Mouse (Mus musculus): ENCODE measurements around the gene Ypel4.
"Not testable (repeated sequence)": the region's sequence is repeated elsewhere in the genome, so short reads cannot be mapped to it uniquely, and the experiment has no call there.

The Ypel4 gene

DNA sequence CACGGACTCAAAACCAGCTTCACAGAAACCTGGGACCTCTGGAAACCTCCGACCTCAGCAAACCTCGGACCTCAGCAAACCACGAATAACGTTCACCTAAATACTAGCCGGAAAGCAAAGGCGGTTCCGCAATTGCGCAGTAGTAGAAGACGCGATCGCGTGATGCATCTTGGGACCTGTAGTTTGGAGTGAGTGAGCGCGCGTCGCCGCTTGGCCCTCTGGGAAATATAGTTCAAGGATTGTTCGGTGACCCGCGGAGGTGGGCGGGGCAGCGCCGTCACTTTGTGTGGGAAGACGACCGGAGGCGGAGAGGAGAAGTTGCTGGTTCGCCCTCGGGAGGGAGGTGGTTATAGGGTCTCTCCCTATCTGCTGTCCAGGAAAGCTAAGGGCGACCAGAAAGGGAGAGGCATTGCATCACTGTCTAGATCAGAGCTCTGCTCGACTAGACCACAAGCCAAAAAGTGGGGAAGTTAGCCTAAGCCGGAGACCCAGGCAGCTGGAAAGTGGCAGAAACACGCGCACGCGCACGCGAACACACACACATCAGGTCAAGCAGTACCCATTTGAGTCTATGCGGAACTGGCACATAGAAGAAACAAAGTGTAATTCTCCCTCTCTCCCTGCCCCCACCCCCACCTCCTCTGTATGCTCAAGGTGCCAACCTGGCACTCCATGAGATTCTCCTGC, 6.5 kb upstream of the Ypel4 start, which contains the start of gene Clp1:
Gene Clp1, minus strand, starts transcription at position 179 of the 687 bp plus-strand sequence.
- peak; percentile 97 to 98 for DNase-seq (ENCODE audit: inconsistent age in 2 of 2, low spot score in 1 of 2)

DNA sequence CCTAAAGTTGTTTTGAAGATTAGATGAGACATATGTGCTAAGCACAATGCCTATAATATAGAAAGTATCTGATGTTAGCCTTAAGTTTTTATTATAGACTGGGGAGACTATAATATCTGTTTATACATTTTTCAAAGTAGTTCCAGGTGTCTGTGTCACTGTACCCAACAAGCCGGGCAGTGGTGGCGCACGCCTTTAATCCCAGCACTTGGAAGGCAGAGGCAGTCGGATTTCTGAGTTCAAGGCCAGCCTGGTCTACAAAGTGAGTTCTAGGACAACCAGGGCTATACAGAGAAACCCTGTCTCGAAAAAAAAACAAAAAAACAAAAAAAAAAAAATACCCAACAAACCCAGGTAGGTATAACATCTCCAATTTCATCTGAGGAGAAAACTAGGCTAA, 5.7 kb upstream of the Ypel4 start:
- DNase-seq (ENCODE audit: inconsistent age in 2 of 2, low spot score in 1 of 2) = not testable (repeated sequence)

- DNase-seq (ENCODE audit: inconsistent age in 2 of 2, low spot score in 1 of 2) = no peak
Measured at GRCm38 (mm10) chr2:84731206-84731605, 2.7 kb upstream of the Ypel4 start.

GRCm38 (mm10) chr2:84732394-84732793, 1.5 kb upstream of the Ypel4 start:
- no peak for DNase-seq (ENCODE audit: inconsistent age in 2 of 2, low spot score in 1 of 2)

GRCm38 (mm10) chr2:84734351-84734864, 550 bp downstream of the Ypel4 start:
- DNase-seq (ENCODE audit: inconsistent age in 2 of 2, low spot score in 1 of 2) = peak in 1 of 2 experiments; percentile 57

GRCm38 (mm10) chr2:84734919-84735318, 1.1 kb downstream of the Ypel4 start:
- no peak for DNase-seq (ENCODE audit: inconsistent age in 2 of 2, low spot score in 1 of 2)

GRCm38 (mm10) chr2:84735346-84735920, 1.6 kb downstream of the Ypel4 start:
- no peak for DNase-seq (ENCODE audit: inconsistent age in 2 of 2, low spot score in 1 of 2)

DNA sequence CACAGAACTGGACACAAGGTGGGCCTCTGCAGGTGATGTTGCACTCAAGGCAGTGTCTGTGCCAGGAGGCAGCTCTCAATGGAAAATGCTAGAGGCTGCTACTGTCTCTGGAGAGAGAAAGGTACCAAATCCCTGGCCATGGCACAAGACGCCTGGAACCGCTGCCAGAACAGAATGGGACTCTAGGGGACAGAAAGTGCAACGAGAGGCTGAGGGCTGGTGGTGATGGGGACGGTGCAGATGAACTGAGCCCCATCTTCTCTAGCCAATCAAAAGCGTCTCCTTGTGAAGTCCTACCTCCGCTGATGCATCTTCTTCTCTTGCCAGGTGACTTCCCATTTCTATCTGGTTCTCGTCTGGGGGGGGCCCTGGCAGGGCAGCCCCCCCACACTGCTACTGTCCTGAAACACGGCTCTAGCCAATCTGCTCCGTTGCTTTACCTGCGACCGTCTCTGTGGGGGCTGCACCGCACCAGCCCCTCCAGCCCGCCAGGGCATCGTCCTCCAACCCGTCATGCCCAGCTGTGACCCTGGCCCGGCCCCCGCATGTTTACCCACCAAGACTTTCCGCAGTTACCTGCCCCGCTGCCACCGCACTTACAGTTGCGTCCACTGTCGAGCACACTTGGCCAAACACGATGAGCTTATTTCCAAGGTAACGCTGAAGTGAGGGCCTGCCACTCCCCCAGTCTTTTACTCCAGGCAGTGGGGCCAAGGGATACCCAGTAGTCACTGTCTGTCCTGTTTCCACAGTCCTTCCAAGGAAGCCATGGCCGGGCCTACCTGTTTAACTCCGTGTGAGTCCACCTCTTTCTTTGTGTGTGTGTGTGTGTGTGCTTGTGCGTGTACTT, 2.7 kb downstream of the Ypel4 start:
- peak in 1 of 2 experiments; percentile 42 for DNase-seq (ENCODE audit: inconsistent age in 2 of 2, low spot score in 1 of 2)

DNA sequence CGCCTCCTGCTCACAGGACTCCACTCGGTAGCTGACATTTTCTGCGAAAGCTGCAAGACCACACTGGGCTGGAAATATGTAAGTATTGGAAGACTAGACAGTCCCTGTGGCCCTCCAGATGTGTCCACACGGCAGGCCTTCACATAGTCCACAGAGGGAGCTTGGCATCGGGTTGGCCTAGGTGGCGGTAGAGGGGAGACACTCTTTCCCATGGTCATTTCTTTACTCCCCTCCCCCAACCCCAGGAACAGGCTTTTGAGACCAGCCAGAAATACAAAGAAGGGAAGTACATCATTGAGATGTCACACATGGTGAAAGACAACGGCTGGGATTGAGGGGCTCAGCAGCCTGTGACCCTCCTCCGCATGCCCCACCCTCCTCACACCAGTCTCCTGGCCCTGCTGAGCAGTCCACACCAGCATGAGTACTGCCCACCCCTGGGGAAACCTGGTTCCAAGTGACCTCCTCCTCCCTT, 3.6 kb downstream of the Ypel4 start:
- no peak for DNase-seq (ENCODE audit: inconsistent age in 2 of 2, low spot score in 1 of 2)

DNA sequence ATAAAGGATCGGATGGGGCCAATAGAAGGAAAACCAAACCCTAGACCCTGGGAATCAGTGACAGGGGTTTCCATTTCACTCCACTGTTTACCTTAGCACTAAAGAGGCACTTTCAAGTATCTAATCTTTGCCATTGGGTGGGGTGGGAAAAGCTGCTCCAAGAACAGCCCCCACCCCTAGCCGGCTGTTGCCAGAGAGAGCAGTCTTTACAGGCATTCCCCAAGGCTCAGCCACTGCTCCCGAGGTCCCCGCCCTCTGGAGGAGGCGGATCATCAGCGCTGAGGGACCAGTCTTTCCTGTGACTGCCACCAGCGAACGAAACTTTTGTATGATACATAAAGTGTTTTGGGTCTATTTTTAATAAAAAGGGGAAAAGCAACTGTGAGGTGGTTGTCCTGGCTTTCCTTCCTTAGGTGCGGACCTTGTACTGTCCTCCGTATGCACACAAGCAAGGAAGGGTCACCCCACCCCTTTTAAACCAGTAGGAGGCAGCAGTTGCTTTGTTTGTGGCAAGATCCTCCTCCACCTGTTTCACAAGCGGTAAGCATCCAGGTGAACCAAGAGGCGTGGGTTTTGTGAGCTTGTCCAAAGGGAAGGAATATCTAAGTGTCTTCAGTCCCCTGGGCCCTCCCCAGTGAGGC, 4.5 kb downstream of the Ypel4 start:
- peak in 1 of 2 experiments; percentile 78 for DNase-seq (ENCODE audit: inconsistent age in 2 of 2, low spot score in 1 of 2)

DNA sequence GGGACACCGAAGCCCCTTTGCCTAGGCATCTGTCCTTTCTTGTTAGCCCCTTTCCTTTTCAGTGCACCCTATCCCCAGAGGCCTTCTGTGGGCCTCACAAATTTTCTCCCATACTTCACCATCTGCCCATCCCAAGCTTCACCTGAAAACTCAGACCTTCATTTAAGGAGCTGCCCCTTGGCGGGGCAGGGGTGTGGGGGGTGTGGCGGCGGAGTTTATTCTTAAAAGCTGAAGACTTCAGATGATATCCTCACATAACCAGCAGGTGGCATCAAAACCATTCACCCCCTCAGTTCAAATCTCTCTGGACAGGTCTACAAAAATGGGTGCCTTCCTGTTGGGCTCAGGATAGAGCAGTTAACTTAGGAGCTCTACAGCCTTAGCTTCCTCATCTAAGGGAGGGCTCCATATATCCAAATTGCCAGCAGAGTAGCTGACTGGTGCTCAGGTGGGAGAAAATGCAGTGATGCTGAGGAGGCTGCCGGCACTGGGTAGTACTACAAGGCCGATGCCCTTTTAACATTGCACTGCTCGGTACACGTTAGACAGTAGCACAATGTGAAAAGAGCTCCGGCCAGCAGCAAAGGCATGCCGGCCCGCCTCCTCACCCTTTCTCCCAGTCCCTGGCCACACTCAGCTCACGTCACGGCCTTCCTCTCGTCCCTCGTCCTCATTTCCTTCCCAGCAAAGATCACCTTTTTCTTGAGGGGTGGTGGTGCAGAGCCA, 6.9 kb downstream of the Ypel4 start:
- DNase-seq (ENCODE audit: inconsistent age in 2 of 2, low spot score in 1 of 2) = peak in 1 of 2 experiments; percentile 75

DNA sequence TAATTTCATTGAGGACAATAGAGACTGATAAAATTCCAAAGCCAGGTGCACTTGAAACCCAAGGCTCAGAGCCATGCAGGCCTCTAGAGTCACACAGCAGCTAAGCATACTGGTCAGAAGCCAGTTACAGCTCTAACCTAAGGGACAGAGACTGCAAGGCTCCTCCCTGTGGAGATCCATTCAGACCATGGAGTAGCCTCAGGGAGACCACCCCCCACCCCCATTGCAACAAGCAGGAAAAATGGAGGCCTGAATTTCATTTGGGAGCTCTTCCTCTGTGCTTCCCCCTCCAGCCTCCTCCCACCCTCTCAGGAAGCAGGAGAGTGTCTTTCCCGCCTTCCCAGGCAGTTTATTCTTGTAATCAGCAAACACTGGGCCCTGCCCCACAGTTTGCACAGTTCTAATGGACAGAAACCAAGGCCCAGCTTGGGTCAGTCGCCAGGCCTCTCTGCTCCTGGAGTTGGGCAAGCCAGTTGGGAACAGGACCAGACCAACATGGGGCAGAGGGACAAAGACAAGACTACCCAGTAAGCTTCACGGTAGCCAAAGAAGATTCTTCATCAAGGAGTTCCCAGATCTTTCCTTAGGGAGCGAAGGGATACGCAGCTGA, 8.1 kb downstream of the Ypel4 start:
- no peak for DNase-seq (ENCODE audit: inconsistent age in 2 of 2, low spot score in 1 of 2)

DNA sequence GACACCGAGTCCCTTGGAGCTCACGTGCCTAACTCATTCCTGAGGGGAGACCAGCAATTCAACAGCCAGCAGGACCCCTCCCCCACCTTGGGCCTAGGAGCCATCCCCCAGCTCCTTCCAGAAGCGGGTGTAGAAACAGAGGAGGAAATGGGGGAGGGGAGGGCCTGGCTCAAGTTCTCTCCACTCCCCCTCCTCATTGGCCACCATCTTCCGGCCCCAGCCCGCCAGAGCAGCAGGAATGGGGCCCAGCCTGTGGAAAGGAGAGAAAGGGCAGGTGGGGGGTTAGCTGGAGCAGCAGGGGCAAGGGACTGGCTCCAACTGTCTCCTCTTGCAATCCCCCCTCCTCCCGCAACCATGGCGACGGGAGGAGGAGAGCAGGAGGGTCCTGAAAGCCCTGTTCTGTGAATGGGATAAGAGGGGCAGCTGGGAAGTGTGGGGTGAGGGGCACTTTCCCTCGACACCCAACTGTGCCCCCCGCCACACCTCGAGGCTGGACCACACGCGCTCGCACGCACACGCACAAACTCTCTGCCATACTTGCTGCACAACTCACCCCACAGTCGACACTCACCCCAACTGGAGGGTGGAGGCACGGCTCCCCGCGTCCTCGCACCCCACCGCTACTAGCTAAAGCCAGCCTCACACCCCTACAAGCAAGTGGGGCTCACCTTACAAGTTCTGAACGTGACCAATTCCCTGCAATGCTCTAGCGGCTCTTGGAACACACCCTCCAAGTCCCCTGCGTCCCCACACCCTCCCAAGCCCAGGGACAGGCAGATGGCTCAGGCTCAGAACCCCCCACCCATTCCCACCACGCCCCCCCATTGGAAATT, 8.8 kb downstream of the Ypel4 start:
- peak in 1 of 2 experiments; percentile 66 for DNase-seq (ENCODE audit: inconsistent age in 2 of 2, low spot score in 1 of 2)

GRCm38 (mm10) chr2:84743561-84743960, 9.7 kb downstream of the Ypel4 start, which contains the start of gene Gm19426:
Gm19426 (minus strand) TSS chr2:84743655.
- peak; percentile 67 to 88 for DNase-seq (ENCODE audit: inconsistent age in 2 of 2, low spot score in 1 of 2)

DNA sequence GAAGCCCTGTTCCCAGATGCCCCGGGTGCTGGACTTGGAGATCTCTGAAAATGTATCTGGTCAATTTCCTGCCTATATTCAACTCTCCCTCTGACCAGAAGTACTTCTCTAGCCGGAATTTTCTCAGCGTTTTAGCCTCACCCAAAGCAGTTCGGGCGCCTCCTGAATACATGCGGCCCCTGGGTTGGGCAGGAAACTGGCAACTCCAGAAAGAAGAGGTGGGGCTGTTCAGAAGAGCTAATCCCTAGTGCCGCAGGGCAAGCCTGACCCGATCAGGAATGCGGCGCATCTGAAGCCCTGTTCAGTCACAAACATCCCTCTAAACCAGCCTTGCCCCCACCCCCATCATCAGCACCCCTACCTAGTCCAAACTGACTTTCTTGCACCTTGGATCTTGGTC, 10.3 kb downstream of the Ypel4 start:
- DNase-seq (ENCODE audit: inconsistent age in 2 of 2, low spot score in 1 of 2) = no peak

DNA sequence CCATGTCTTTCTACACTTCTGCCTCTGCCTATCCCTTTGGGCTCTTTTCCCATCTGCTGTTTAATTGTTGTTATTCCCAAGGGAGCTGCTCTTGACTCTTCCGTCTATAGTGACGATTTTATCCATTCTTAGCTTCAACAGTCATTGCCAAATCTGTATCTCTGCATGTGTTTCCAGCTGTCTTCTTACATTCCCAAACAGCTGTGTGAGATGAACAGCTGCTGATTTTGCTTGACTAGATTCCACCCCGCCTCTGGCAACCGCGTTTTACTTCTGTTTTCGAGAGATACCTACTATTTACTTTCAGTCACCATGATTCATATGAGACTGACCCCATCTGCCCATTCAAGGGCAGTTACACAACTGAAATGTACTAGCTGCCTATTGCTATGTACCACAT, 16.3 kb downstream of the Ypel4 start:
- DNase-seq (ENCODE audit: inconsistent age in 2 of 2, low spot score in 1 of 2) = peak in 1 of 2 experiments; percentile 66

- no peak for DNase-seq (ENCODE audit: inconsistent age in 2 of 2, low spot score in 1 of 2)
Measured at GRCm38 (mm10) chr2:84756245-84756644, 22.4 kb downstream of the Ypel4 start.

DNA sequence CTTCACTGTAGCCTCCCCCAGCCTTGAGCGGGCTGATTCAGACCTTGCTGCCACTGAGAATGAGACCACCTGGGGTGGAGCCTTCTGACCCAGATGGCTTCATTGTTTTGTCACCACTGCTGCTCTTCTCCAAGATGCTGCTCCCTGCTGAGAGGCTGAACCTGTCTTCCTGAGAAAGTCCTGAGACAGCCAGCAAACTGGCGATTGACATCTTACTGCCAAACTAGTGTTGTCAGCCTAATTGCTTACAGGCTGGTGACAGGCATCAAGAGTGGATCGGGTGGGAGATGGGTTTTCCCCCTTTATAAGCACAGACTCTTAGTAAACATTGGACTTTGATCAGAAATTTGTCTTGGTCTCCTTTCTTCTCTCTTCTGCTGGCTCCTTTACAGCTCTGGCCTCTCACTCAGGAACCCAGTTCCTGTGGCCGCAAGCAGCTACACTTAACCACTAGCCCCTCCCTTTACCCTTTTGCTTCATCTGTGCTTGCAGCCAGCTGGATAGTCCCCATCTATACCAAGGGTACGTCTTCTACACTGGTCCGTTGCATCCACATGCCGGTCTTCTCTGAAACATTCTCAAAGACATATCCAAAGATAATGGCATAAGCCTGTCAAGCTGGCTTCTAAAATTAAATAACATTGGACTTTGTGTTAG, 23.3 kb downstream of the Ypel4 start:
- DNase-seq (ENCODE audit: inconsistent age in 2 of 2, low spot score in 1 of 2) = no peak
